Mouse (Mus musculus) kidney, adult 2 months (tissue): ENCODE measurements around the gene Tmem63b. TPM values are rescaled to one million over a fixed set of nuclear protein-coding genes. Genes with fewer than 3 reads are reported as not detected.
A peak's percentile ranks its signal among the peaks of the same experiment; 100 is the strongest.

Source experiments
- DNase-seq: peaks from one replicate; pipeline ENCODE4 v3.0.0; 2021
- H3K27ac ChIP-seq: fragments of 200-500 bp; 2 replicates; pipeline ENCODE4 v1.5.1; 2012; ENCODE audit warnings: low read depth, low read length, control low read depth, inconsistent platforms; ENCODE audit not compliant: insufficient read depth
- H3K27me3 ChIP-seq: fragments of 200-500 bp; replicated peaks from 2 replicates; pipeline ENCODE4 v1.6.1; 2012; ENCODE audit warnings: mild to moderate bottlenecking, moderate library complexity, low read length, inconsistent platforms; ENCODE audit not compliant: control insufficient read depth, insufficient read depth
- H3K36me3 ChIP-seq: fragments of 200-500 bp; 2 replicates; pipeline ENCODE4 v1.6.1; 2012; ENCODE audit warnings: mild to moderate bottlenecking, moderate library complexity, low read length, inconsistent platforms; ENCODE audit not compliant: control insufficient read depth, insufficient read depth
- H3K4me1 ChIP-seq: fragments of 200-500 bp; 2 replicates; pipeline ENCODE4 v1.6.1; 2011; ENCODE audit warnings: low read length; ENCODE audit not compliant: control insufficient read depth, insufficient read depth
- H3K4me3 ChIP-seq: fragments of 200-500 bp; 2 replicates; pipeline ENCODE4 v1.5.1; 2011; ENCODE audit warnings: mild to moderate bottlenecking, low read depth, low read length, control low read depth; ENCODE audit not compliant: insufficient read depth
- CTCF ChIP-seq: fragments of 200-500 bp; conservative IDR thresholded peaks from 2 replicates; pipeline ENCODE4 v1.5.1; 2011; ENCODE audit warnings: low read depth, mild to moderate bottlenecking, control low read depth, low read length, moderate library complexity, mixed read lengths; ENCODE audit not compliant: insufficient read depth, insufficient read length
- POLR2A ChIP-seq: fragments of 200-500 bp; IDR thresholded peaks from one replicate; pipeline ENCODE4 v1.6.1; 2011; ENCODE audit warnings: low read depth, low read length, control low read depth
- WGBS: fragments of 180-500 bp; shearing (Covaris S2); methylation state at CpG from one replicate; pipeline ENCODE4 v1.1.7; 2018; 5-methylcytosine and 5-hydroxymethylcytosine counted together
- polyA plus RNA-seq: library from polyadenylated mRNA; depleted of rRNA; stranded (reverse); fragments of >200 nt; gene quantifications from 2 replicates; pipeline ENCODE4 v1.2.3, GENCODE M21; 2012

Gene Tmem63b
- polyA plus RNA-seq, 1 experiment: 77.9 TPM

DNA sequence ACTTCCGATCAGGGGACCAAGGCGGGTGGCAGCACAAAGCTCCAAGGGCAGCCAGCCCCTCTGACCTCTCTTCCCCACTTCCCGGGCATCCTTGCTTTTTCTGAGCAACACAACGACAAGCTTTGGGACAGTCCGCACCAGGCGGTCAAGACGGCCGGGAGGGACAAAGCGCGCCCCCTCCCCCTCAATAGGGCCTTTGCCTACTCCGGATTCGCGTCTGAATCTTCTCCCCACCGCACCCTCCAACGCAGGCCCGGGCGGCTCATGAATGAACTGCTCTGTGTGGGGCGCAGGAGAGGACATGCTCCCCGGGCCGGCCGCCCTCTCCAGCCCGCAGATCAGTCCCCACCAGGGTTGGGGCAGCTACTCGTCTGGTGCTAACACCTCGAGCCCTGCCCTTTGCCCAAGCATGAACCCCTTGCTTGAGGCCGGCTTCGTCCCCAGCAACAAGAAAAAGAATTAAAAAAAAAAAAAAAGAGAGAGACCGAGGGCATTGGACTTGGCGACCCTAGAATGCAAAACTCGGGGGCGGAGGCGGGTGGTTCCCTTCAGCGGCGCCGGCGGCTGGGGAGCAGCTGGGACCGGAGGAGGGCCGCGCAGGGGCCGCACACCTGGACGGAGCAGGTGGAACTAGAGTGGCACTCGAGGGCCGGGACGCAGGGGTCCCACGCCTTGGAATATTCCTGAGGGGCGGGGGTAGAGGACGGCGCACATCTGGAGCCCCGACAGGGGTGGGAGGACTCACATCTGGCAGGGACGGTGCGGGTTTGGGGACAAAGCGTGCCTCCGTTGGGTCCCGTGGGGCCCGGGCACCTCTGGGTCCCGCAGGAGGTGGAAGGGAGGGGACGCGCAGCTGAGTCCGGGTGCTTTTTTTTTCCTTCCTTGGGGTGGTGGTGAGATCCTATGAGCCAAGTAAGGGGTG is 1.3 kb downstream of the Tmem63b start:
- peak; percentile 49 for DNase-seq
- H3K4me3 ChIP-seq: peak overlapping the region; percentile 97
- H3K27me3 ChIP-seq: no peaks in the 10 kb centered on the region
- peaks cover 5% of the 10 kb centered on the region; the same call in 1 of the 2 replicates for H3K4me1 ChIP-seq
- under 1% methylated on average over 58 of the region's 58 CpGs for WGBS
- TF ChIP-seq CTCF (no peak), POLR2A (no peak)
- H3K36me3 ChIP-seq: no peaks in the 10 kb centered on the region
- peak overlapping the region; percentile 72 for H3K27ac ChIP-seq

DNA sequence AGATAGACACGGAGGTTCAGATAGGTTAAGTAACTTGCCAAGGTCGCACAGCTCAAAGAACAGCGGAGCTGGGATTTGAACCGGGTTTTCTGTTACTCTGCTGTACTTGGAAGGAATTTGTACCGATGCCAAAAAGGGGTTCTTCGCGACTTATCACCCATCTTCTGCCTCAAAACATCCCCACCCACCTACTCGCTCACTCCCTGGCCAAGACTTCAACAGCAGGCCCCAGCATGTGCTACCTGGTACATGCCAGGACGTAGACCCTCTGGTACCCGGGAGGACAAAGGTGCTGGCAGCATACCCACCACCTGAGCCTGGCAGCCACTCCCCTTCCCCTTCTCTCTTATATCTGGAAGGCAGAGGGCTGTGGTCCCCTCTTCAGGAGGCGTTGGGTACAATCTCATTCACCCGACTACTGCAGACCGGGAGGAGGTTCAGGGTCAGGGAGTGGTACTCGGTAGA is 2.0 kb downstream of the Tmem63b start:
- 55% methylated on average over 14 of the region's 14 CpGs for WGBS
- H3K27me3 ChIP-seq: no peaks in the 10 kb centered on the region
- TF ChIP-seq CTCF (no peak), POLR2A (no peak)
- H3K27ac ChIP-seq: no peak overlapping the region
- DNase-seq: no peak
- H3K4me3 ChIP-seq: peak overlapping the region; percentile 97
- peaks cover 5% of the 10 kb centered on the region; the same call in 1 of the 2 replicates for H3K4me1 ChIP-seq
- H3K36me3 ChIP-seq: no peaks in the 10 kb centered on the region

DNA sequence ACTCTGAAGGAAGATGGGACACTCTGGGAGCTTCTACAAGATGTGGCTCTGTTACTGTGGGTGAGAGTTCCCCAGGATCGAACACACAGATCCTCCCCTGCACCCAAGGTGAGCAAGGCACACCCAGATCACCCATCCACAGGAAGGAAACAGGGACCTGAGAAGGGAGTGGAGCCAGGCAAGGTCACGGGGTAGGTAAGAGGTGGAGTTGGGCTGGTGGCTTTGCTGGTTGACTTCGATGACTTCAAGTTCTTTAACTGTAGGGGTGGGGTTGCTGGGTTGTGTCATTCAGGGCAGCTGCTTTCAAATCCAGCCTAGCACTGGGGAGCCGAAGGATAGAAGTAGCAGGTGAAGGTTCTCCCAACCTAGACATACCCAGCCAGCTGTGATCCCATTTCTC is 3.9 kb downstream of the Tmem63b start:
- H3K4me1 ChIP-seq: peaks cover 5% of the 10 kb centered on the region; the same call in 1 of the 2 replicates
- TF ChIP-seq CTCF: no peak
- TF ChIP-seq POLR2A: no peak
- H3K27me3 ChIP-seq: no peaks in the 10 kb centered on the region
- no peak for DNase-seq
- H3K4me3 ChIP-seq: no peak overlapping the region
- no peaks in the 10 kb centered on the region for H3K36me3 ChIP-seq
- no peak overlapping the region for H3K27ac ChIP-seq
- 71% methylated on average over 4 of the region's 4 CpGs for WGBS

DNA sequence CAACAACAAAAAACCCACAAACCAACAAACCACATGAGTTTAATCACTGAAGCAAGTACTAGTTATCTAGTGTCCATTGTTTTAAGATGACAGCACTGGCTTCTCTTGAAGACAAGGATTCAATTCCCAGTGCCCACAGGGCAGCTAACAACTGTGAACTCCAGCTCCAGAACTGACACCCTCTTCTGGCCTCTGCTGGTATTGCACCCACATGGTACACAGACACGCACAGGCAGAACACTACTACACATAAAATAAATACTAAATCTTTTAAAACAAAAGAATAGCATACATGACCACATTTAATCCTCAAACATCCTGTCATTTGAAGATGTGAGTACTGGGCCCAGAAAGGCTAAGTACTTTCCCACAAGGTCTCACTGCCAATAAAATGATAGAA is 5.1 kb downstream of the Tmem63b start:
- H3K4me3 ChIP-seq: no peak overlapping the region
- no peaks in the 10 kb centered on the region for H3K4me1 ChIP-seq
- no peaks in the 10 kb centered on the region for H3K36me3 ChIP-seq
- no peaks in the 10 kb centered on the region for H3K27me3 ChIP-seq
- DNase-seq: no peak
- H3K27ac ChIP-seq: no peak overlapping the region
- no peak for TF ChIP-seq POLR2A
- peak; percentile 40 for TF ChIP-seq CTCF
- WGBS: 100% methylated on average over 1 of the region's 1 CpGs

DNA sequence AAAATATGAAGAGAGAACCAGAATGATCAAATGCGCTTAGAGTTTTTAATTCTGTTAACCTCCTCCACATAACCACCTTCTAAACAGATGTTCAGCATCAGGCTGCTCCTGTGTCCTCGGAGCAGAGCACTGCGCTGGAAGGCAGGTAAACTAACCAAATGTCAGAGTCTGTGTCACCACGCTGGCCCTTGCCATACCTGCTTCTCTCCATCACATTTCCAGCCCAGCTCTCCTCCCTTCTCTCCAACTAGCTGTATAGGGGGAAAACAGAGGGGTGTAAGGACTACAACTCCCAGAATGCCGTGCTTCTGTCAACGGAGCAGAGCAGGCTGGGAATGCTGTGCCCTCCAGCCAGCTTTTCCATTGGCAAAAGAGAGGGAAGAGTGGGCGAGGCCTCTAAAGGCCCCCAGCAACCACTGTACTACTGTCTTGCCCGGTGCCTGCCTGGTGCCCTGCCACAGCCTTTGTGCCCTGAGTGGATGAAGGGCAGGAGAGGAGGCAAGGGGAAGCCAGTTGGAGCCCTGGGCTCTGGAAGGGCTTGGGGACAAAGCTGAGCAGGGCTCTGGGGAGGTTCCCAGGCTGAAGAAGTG is 6.2 kb downstream of the Tmem63b start:
- Histone ChIP-seq H3K27ac (no peak overlapping the region), H3K36me3 (no peaks in the 10 kb centered on the region), H3K4me3 (no peak overlapping the region), H3K4me1 (no peaks in the 10 kb centered on the region), H3K27me3 (no peaks in the 10 kb centered on the region)
- WGBS: 48% methylated on average over 8 of the region's 8 CpGs
- DNase-seq: peak; percentile 51
- TF ChIP-seq CTCF: no peak

DNA sequence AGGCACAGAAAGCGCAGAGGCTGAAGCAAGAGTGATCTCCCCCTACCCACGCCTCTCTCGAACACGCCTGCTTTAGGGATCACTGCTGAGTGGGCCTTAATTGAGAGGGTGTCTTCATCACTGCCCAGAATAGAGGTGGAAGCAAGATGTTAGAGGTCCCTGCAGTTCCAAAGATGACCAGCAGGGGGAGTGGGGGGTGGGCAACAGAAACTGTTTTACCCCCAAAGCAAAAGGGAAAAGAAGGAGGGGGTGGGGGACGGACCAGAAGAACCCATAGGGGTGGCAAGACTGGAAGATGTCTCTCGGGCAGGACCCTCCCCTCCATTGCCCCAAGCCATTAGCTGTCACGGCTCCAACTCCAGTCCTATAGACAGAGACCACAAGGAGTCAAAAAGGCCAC is 8.6 kb downstream of the Tmem63b start:
- 36% methylated on average over 7 of the region's 7 CpGs for WGBS
- DNase-seq: peak; percentile 45

DNA sequence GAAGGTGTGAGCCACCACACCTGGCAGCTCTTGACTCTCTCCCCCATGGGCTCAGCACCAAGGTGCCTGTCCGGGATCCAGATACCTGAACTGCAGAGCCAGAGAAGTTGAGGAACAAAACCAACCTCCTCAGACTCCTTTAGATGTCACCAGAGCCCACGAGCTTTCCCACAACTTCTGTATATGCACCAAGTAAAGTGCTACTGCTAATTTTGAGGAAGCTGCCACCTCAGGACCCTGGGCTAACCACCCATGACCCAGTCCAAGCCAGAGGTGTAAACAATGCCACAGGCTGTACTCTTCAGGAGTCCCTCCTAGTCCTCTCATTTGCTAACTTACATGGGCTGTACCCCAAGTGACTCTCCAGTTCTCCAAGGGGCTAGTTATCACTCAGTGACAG is 14.1 kb downstream of the Tmem63b start:
- no peak for TF ChIP-seq POLR2A
- no peak for TF ChIP-seq CTCF
- Histone ChIP-seq H3K27me3 (no peaks in the 10 kb centered on the region), H3K27ac (no peak overlapping the region), H3K4me3 (no peak overlapping the region), H3K4me1 (no peaks in the 10 kb centered on the region), H3K36me3 (no peaks in the 10 kb centered on the region)
- 91% methylated on average over 2 of the region's 2 CpGs for WGBS
- DNase-seq: no peak

More for the DNA sequence above, 8.6 kb downstream of the Tmem63b start:
- no peaks in the 10 kb centered on the region for H3K27me3 ChIP-seq
- TF ChIP-seq CTCF: peak; percentile 70
- TF ChIP-seq POLR2A: no peak
- H3K27ac ChIP-seq: no peak overlapping the region
- no peaks in the 10 kb centered on the region for H3K4me1 ChIP-seq
- no peaks in the 10 kb centered on the region for H3K36me3 ChIP-seq
- H3K4me3 ChIP-seq: no peak overlapping the region
